Mouse (Mus musculus): Measurements from ENCODE around the gene Parn. TPM values are rescaled to one million over a fixed set of nuclear protein-coding genes. Genes with fewer than 3 reads are reported as not detected.

Parn gene
- polyA plus RNA-seq, 1 experiment from 2014 or later = 44.1 TPM

DNA sequence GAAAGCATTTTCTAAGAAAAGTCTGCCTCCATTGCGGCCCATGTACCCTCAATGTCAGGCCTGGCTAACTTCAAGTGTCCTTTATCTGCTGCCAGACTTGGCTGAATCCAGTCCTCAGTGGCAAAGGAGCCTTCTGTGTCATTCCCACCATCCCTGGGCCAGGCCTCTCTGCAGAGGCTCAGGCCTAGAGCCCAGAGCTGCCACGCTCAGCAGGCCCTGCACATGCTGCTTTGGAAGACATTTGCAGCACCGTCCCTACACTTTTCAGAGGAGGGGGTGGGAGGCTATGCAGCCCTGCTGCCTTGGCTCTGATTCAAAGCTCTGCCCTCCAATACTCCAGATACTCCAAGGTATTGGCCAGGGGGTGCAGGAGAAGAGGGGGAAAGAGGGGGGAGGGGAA is 176.2 kb downstream of the Parn start:
- H3K4me2 ChIP-seq = no peak overlapping the region
- H3K27me3 ChIP-seq (ENCODE audit: control insufficient read depth, insufficient read depth, low read length) = no peaks in the 10 kb centered on the region
- H3K9me3 ChIP-seq (ENCODE audit: control insufficient read depth, low read length) = no peaks in the 10 kb centered on the region
- DNase-seq (ENCODE audit: low spot score, missing footprints) (no peak), ATAC-seq (ENCODE audit: low FRiP score) (no peak)
- H3K4me3 ChIP-seq (ENCODE audit: low read depth, low read length) = no peak overlapping the region
- H3K4me1 ChIP-seq (ENCODE audit: control insufficient read depth, insufficient read depth, low read length) = no peaks in the 10 kb centered on the region
- no peak overlapping the region for H3K27ac ChIP-seq (ENCODE audit: low read depth, low read length)
- no peaks in the 10 kb centered on the region for H3K36me3 ChIP-seq (ENCODE audit: control insufficient read depth, insufficient read depth, low read length)
- H3K9ac ChIP-seq (ENCODE audit: low read length) = no peak overlapping the region
- WGBS = 75% methylated on average over 3 of the region's 3 CpGs

Other genes starting within 250 kb of the Parn start
- 41.6 and 43.3 TPM in 2 replicates for gene Bfar, start 3.7 kb upstream of the Parn start, polyA plus RNA-seq (2014; fragmentation: Nextera tagmentation; extraction: Ambion mirVana)
- 11.5 and 12.6 TPM in 2 replicates for gene 3110001I22Rik, start 3.8 kb upstream of the Parn start, polyA plus RNA-seq (2014; fragmentation: Nextera tagmentation; extraction: Ambion mirVana)
- gene Pla2g10, start 62.8 kb upstream of the Parn start, polyA plus RNA-seq (2014; fragmentation: Nextera tagmentation; extraction: Ambion mirVana) = 0.19 and 0.36 TPM in 2 replicates
- 107 and 118 TPM in 2 replicates for gene Rrn3, start 112.5 kb upstream of the Parn start, polyA plus RNA-seq (2014; fragmentation: Nextera tagmentation; extraction: Ambion mirVana)
- gene Ntan1, start 150.7 kb upstream of the Parn start, polyA plus RNA-seq (2014; fragmentation: Nextera tagmentation; extraction: Ambion mirVana) = 160 and 167 TPM in 2 replicates
- 68.0 and 76.1 TPM in 2 replicates for gene Pdxdc1, start 235.0 kb upstream of the Parn start, polyA plus RNA-seq (2014; fragmentation: Nextera tagmentation; extraction: Ambion mirVana)
- 3.4 and 4.1 TPM in 2 replicates for gene Mpv17l, start 235.0 kb upstream of the Parn start, polyA plus RNA-seq (2014; fragmentation: Nextera tagmentation; extraction: Ambion mirVana)